Mouse (Mus musculus) liver, embryonic 11.5 days (tissue): ENCODE data around the gene Kcnh4. TPM values are rescaled to one million over a fixed set of nuclear protein-coding genes. Genes with fewer than 3 reads are reported as not detected.

Experiments used
- ATAC-seq: fragments of 200-750 bp; cut with Nextera tagmentation; replicated peaks from 2 replicates; pipeline ENCODE4 v1.8.0; 2017; ENCODE audit warnings: moderate number of reproducible peaks, mild to moderate bottlenecking, moderate TSS enrichment, moderate library complexity; ENCODE audit not compliant: low FRiP score
- DNase-seq: peaks from one replicate; pipeline ENCODE4 v3.0.0-alpha.2; 2017; ENCODE audit warnings: low spot score
- H3K27ac ChIP-seq: fragments of 300-500 bp; sonication (generic); 2 replicates; pipeline ENCODE4 v1.5.1; 2014; ENCODE audit warnings: mild to moderate bottlenecking, low read depth, low read length, control low read depth
- H3K27me3 ChIP-seq: fragments of 300-500 bp; sonication (generic); replicated peaks from 2 replicates; pipeline ENCODE4 v1.6.1; 2014; ENCODE audit warnings: low read length, mixed read lengths; ENCODE audit not compliant: control insufficient read depth, insufficient read depth
- H3K36me3 ChIP-seq: fragments of 300-500 bp; sonication (generic); 2 replicates; pipeline ENCODE4 v1.6.1; 2014; ENCODE audit warnings: mild to moderate bottlenecking, low read length, moderate library complexity, mixed read lengths; ENCODE audit not compliant: control insufficient read depth, insufficient read depth
- H3K4me1 ChIP-seq: fragments of 300-500 bp; sonication (generic); replicated peaks from 2 replicates; pipeline ENCODE4 v1.6.1; 2014; ENCODE audit warnings: low read length, mixed read lengths; ENCODE audit not compliant: control insufficient read depth, insufficient read depth
- H3K4me2 ChIP-seq: fragments of 300-500 bp; sonication (generic); 2 replicates; pipeline ENCODE4 v1.6.1; 2014; ENCODE audit warnings: mild to moderate bottlenecking, control low read depth, moderate library complexity
- H3K4me3 ChIP-seq: fragments of 300-500 bp; sonication (generic); 2 replicates; pipeline ENCODE4 v1.5.1; 2014; ENCODE audit warnings: low read depth, low read length, control low read depth
- H3K9ac ChIP-seq: fragments of 300-500 bp; sonication (generic); 2 replicates; pipeline ENCODE4 v1.6.1; 2014; ENCODE audit warnings: low read depth, low read length, control low read depth
- H3K9me3 ChIP-seq: fragments of 300-500 bp; sonication (generic); 2 replicates; pipeline ENCODE4 v1.6.1; 2016; ENCODE audit warnings: low read length, inconsistent platforms, mixed read lengths; ENCODE audit not compliant: control insufficient read depth
- WGBS: fragments of 180-500 bp; shearing (Covaris S2); extraction: QIAGEN DNeasy Blood & Tissue Kit; methylation state at CpG from one replicate; pipeline ENCODE4 v1.1.7; 2014; 5-methylcytosine and 5-hydroxymethylcytosine counted together
- polyA plus RNA-seq: library from polyadenylated mRNA; unstranded; fragments of >200 nt; fragmentation: Nextera tagmentation; extraction: Ambion mirVana; gene quantifications from 2 replicates; pipeline ENCODE4 v1.2.1, GENCODE M21; 2014

Kcnh4 gene
- not detected in 2 replicates for polyA plus RNA-seq

DNA sequence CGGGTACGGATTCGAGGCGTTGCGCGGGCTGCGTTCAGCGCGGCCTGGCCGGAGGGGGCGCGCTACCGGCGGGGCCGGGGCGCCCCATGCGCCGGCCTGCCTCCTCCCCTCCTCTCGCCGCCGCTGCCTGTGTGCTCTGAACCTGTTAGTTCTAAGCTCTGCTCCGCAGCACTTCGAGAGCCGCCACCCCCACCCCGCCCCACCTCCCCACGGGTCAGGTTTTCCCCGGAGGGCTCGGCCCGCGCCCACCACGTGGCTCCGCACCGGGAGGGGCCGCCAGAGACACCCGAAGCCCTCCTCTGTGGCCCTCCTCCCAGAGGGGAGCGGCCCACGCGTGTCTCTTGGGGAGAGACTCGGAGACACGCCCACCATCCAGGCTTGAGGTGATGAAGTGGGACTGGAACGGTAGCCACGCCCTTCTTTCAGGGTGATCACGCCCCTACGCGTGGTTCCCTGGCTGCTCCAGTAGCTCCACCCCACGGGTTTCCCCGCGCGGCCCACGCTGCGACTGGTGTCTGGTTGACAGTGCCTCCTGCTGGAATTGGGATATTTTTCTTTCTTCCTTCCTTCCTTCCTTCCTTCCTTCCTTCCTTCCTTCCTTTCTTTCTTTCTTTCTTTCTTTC, at the start of gene Kcnh4:
Kcnh4 (minus strand) TSS at position 332 of the 623 bp plus-strand sequence.
- Histone ChIP-seq H3K4me3 (peak within 1 kb of the TSS; percentile 44), H3K4me2 (peak within 1 kb of the TSS; percentile 79), H3K9me3 (no peaks in the 10 kb centered on the region), H3K27me3 (peaks cover 58% of the 10 kb centered on the region), H3K9ac (no peak within 1 kb of the TSS), H3K27ac (no peak within 1 kb of the TSS), H3K36me3 (no peaks in the 10 kb centered on the region), H3K4me1 (peaks cover 10% of the 10 kb centered on the region)
- 2% methylated on average over 48 of the region's 51 CpGs for WGBS
- ATAC-seq (no peak), DNase-seq (no peak)

DNA sequence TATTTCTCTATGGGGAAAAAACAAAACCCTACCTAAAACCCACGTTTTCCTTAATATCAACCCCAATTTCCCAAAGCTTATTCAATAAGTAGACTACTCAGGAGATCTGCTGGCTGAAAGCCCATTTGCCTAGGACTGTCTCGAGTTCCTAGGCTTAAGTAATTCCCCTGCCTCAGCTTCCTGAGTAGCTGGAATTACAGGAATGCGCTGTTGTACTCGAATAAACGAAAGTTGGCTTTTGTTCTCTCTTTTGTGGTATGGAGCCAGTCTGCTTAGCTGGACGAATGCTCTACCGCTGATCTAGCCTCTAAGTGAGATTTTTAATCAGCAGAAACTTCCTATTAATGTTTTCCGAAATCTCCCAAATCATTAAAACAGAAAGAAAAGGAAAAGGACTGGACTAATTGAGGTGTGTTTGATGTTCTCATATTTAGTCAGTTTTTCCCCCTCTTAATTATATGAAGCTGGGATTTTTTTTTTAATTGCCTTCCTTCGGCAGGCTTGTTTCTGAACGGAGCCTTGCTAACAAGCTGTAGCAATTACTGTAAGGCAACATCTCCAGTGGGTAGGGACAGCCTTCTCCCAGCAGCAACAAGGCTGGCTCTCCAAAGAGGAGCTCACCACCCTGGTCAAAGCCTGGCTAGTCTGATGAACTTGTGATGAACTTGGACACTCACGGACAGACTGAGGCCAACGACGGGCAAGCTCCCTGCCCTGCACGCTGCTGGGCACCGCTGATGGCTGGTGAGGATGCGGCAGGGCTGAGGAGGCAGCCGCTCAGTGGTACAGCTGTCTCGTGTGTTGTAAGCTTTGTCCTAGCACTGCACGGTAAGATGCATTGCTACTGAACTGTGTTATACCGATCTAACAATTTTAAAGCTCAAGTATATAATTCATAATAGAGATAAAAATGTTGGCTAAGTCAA, 46.9 kb upstream of the Kcnh4 start:
- no peak overlapping the region for H3K4me2 ChIP-seq
- ATAC-seq, result no peak
- WGBS, result 82% methylated on average over 20 of the region's 20 CpGs
- H3K36me3 ChIP-seq, result peaks cover 32% of the 10 kb centered on the region
- H3K27ac ChIP-seq, result no peak overlapping the region
- no peak for DNase-seq
- H3K4me1 ChIP-seq, result peaks cover 5% of the 10 kb centered on the region; the same call in 1 of the 2 replicates
- H3K4me3 ChIP-seq, result no peak overlapping the region
- H3K27me3 ChIP-seq, result no peaks in the 10 kb centered on the region
- no peaks in the 10 kb centered on the region for H3K9me3 ChIP-seq
- no peak overlapping the region for H3K9ac ChIP-seq

DNA sequence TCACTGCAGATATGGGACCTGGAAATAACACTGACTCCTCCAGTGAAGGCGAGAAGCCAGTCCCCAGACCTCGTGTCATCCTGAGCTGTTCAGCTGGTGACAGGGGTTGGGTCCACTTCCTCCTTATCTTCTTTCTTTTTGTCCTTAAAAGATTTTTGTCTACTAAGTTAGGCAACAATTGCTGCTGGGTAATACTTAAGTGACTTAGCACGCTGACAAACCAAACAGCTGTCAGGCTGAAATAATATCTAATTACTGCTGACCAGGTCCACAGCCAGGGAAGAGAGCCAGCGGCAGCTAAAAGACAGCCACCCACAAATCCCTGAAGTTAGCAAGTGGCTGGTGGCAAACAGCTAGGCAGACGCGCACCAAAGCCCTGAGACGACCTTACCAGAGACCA, 45.8 kb upstream of the Kcnh4 start:
- no peak overlapping the region for H3K4me3 ChIP-seq
- H3K9ac ChIP-seq, result no peak overlapping the region
- ATAC-seq (no peak), DNase-seq (no peak)
- H3K4me1 ChIP-seq, result peaks cover 5% of the 10 kb centered on the region; the same call in 1 of the 2 replicates
- WGBS, result 59% methylated on average over 7 of the region's 7 CpGs
- H3K9me3 ChIP-seq, result no peaks in the 10 kb centered on the region
- H3K36me3 ChIP-seq, result peaks cover 38% of the 10 kb centered on the region
- H3K4me2 ChIP-seq, result no peak overlapping the region
- no peaks in the 10 kb centered on the region for H3K27me3 ChIP-seq
- no peak overlapping the region for H3K27ac ChIP-seq

DNA sequence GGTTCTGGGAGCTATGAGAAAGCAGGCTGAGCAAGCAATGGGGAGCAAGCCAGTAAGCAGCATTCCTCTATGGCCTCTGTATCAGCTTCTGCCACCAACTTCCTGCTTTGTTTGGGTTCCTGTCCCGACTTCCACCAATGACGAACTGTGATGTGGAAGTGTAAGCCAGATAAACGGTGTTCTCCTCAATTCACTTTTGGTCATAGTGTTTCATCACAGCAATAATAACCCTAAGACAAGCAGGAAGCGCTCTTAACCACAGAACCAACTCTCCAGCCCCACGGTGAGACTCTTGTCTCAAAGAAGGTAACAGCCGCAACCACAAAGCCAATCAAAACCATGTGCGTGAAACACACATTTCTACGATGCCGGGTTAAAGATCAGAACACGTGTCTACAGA, 44.7 kb upstream of the Kcnh4 start:
- Histone ChIP-seq H3K27ac (no peak overlapping the region), H3K9ac (no peak overlapping the region), H3K36me3 (peaks cover 44% of the 10 kb centered on the region), H3K4me3 (no peak overlapping the region), H3K4me2 (no peak overlapping the region), H3K27me3 (no peaks in the 10 kb centered on the region), H3K9me3 (no peaks in the 10 kb centered on the region), H3K4me1 (peaks cover 5% of the 10 kb centered on the region; the same call in 1 of the 2 replicates)
- DNase-seq, result no peak
- 84% methylated on average over 10 of the region's 10 CpGs for WGBS
- no peak for ATAC-seq

DNA sequence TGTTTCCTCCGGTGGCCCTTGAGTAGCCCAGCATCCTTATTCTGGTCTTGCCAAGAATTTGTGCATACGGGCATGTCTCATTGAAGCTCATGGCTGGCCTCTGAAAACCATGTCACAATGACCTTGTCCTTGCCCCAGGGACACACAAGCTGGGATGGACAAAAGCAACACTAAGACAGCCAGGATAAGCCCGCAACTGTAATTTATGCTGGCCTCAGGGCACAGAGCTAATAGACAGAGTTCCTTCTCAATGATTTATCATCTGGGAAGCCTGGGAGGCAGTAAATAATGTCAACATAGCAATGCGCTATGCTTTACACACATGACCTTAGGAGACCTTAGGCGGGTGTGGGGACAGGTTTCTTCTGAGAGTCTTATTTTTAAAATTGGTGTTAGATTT, 39.7 kb upstream of the Kcnh4 start:
- no peak overlapping the region for H3K4me2 ChIP-seq
- no peak overlapping the region for H3K4me3 ChIP-seq
- H3K36me3 ChIP-seq, result peaks cover 37% of the 10 kb centered on the region
- no peaks in the 10 kb centered on the region for H3K27me3 ChIP-seq
- H3K9ac ChIP-seq, result no peak overlapping the region
- H3K9me3 ChIP-seq, result no peaks in the 10 kb centered on the region
- DNase-seq, result no peak
- 87% methylated on average over 5 of the region's 5 CpGs for WGBS
- no peak overlapping the region for H3K27ac ChIP-seq
- no peaks in the 10 kb centered on the region for H3K4me1 ChIP-seq
- no peak for ATAC-seq

DNA sequence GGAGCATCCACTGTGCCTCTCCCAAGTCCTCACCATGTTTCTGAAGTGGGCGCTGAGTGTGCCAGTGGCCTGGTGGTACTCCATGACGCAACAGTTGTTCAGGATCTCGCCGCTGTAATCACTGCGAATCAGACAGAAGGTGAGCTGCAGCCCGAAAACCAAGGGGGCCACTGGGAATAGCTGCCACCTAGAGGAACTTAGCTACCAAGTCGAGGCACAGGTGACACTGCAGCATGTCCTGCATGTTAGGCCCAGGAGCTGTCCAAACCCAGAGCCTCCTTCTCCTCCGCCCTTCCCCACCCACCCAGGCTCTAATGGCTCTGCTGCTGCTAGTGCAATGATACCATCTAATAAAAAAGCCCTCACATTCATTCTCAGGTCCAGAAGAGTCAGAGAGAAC, 36.8 kb upstream of the Kcnh4 start:
- no peak for DNase-seq
- peaks cover 20% of the 10 kb centered on the region for H3K36me3 ChIP-seq

DNA sequence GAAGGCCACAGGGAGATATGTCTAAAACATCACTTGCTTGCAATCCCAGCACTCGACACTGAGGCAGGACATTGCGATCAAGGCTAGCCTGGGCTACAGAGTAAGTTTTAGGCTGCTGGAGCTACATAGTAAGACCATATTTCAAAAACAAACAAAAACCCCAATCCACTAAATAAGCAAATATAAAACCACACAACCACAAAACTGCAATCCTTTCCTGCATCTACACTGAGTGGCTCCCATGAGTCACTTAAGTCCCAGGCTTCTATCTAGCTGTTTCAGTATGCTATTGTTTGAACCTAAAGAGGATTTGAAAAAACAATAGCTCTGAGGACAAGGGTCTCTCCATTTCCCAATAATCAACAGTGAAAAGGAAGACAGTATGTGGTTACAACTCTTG, 35.6 kb upstream of the Kcnh4 start:
- Histone ChIP-seq H3K4me2 (no peak overlapping the region), H3K4me3 (no peak overlapping the region), H3K4me1 (no peaks in the 10 kb centered on the region), H3K9ac (no peak overlapping the region), H3K27ac (no peak overlapping the region), H3K9me3 (no peaks in the 10 kb centered on the region), H3K27me3 (no peaks in the 10 kb centered on the region), H3K36me3 (peaks cover 14% of the 10 kb centered on the region)
- ATAC-seq, result no peak
- WGBS, result 95% methylated on average over 2 of the region's 2 CpGs
- no peak for DNase-seq

More for the DNA sequence above, 36.8 kb upstream of the Kcnh4 start:
- WGBS, result 77% methylated on average over 8 of the region's 8 CpGs
- H3K27me3 ChIP-seq, result no peaks in the 10 kb centered on the region
- no peak for ATAC-seq
- H3K4me1 ChIP-seq, result no peaks in the 10 kb centered on the region
- H3K9me3 ChIP-seq, result no peaks in the 10 kb centered on the region
- H3K27ac ChIP-seq, result no peak overlapping the region
- no peak overlapping the region for H3K9ac ChIP-seq
- no peak overlapping the region for H3K4me3 ChIP-seq
- no peak overlapping the region for H3K4me2 ChIP-seq

DNA sequence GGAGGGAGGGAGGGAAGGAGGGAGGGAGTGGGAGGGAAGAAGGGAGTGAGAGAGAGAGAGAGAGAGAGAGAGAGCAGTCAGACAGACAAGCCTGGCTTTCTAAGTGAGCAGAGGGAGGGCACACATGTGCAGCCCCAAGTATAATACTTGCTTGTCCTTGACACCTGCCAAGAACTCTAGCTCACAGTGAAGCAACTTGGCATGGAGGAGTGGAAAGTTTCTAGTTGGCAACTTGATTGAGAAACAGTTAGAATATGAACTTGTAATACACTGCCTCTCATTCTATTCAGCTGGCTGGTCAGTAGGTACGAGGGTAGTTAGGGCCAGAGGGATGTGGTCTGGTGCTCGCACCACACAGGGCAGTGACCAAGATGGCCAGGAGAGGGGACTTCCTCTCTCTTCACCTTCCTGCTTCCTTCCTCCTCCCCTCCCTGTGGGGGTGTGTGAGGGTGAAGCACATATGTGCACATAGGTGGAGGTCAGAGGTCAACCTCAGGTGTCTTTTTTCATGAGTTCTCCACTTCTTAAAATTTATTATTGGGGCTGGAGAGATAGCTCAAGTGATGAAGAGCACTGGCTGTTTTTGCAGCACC, 31.8 kb upstream of the Kcnh4 start:
- Histone ChIP-seq H3K9me3 (no peaks in the 10 kb centered on the region), H3K4me2 (no peak overlapping the region), H3K4me1 (no peaks in the 10 kb centered on the region), H3K27ac (no peak overlapping the region), H3K9ac (no peak overlapping the region), H3K36me3 (peaks cover 26% of the 10 kb centered on the region), H3K27me3 (no peaks in the 10 kb centered on the region), H3K4me3 (no peak overlapping the region)
- ATAC-seq (no peak), DNase-seq (no peak)
- 57% methylated on average over 2 of the region's 2 CpGs for WGBS
